Mouse (Mus musculus) adrenal gland, adult (tissue): Measurements from ENCODE around the gene Fgf6.

Experiments used
- DNase-seq, 2 experiments: peaks; one replicate each; pipeline ENCODE4 v3.0.0; 2022 to 2023; ENCODE audit warnings: low spot score in 1 of 2; ENCODE audit not compliant: inconsistent age in 2 of 2

Gene Fgf6

GRCm38 (mm10) chr6:127014906-127015770 lies at the start of gene Fgf6:
Fgf6 (plus strand) TSS chr6:127015586.
- DNase-seq: no peak

DNA sequence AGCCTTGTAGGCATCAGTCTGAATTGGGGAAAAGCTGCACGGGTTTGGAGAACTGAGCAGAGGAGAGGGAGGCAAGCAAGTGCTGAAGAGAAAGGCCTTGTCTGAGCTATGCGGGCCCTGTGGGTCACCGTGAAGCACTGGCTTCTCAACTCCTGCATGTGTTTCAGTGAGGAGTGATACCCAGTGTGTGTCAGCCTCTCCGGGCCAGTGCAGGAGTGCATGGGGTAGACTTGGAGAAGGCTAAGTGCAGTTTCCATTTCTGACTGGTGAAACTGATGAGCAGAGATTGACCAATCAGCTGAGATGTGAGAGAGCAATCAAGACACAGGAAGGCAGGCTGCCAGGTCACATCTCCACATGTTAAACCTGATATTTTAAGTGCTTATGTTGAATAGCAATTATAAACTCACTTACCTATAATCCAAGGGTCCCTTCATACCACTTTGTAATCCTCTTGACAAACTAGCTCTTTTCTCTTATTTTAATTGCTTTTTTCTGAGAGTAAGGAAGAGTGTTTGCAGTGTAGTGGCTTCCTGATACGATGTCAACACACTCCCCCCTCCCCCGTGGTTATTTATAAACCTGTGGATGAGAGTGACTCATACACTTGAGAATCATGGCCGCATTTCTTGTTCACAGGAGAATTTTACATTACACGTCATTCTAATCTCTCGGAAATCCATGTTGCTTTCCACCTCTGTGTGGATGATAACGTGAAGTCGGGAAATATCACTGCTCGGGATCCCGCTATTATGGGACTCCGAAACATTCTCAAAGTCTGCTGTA lies 49.0 kb upstream of the Fgf6 start:
- no peak for DNase-seq

DNA sequence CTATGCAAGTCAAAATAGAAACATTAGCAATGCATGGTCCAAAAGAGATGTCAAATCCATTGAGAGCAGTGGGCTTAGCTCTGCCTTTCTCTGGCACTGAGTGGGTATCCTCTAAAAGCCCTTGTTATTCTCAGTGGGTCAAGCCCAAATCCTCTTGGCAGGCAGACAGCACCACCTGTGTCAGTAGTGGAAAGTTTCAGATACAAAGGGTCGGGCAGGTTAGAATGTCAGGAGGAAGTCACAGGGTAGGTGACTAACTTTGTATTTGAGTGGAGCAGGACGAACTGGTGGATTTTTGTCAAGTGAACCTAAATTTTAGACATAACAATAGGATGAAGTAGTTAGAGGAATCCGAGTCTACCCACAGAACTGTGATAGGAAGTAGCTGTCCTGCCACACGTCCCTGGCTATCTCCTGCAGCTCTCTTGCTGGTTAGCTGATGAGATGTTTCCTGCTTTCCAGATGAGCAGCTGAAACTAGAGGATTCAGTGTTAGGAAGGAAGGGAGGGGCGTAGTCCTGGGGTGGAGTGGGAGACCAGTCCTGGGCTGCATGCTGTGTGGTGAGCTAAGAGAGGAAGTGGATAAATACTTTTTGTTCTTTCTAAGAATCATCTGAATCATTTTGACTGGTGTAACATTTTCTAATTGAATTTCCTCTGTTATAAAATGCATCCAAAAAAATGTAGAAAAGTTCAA lies 33.7 kb upstream of the Fgf6 start:
- DNase-seq: no peak

DNA sequence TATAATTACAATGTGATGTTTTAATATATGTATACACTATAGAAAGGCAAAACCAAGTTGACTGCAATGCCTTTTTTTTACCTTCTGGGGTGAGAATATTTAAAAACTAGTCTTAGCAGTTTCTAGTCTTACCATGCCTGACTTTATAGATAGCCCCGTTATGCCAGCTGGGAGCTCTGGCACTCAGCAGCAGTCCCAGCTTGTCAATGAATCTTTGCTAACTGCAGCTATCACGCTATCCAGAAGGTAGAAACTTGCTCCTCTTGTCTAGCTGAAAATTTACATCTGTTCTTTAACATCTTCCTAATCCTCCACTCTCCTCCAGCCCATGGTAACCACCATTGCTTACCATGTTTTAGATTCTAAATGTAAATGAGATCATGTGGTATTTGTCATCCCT lies 21.7 kb upstream of the Fgf6 start:
- no peak for DNase-seq

DNA sequence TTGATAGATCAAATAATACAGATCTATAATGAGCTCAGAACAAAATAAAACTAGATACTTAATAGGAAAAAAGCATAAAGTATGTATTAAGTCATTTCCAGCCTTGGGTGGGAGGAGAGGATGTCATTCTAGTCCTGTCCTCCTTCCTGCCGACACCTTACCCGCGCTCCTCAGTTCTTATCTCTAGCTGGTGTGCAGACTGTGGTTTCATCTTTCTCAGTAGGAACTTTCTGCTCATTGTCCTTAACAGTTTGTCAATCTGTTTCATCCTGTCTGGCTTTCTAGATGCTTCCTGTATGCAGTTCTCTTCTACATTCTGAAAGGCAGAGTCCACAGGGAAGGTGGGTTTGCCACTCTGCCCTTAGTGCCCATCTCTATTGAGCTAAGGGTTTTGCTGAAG lies 19.9 kb upstream of the Fgf6 start:
- no peak for DNase-seq

GRCm38 (mm10) chr6:126996399-126996798 lies 19.0 kb upstream of the Fgf6 start:
- DNase-seq: peak in 1 of 2 experiments; percentile 22

DNA sequence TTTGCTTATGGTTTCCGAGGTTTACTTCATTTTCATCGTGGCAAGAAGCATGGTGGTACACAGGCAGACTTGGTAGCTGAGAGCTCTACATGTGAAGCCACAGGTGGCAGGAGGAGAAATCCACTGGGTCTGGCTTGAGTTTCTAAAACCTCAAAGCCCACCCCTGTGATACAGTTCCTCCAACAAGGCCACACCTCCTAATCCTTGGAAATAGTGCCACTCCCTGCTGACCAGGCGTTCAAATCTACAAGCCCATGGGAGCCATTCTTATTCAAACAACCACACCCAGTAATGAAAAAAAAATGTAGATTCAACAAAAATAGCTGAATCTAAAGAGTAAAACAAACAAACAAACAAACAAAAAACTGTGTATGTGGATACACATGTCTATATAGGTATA lies 9.7 kb upstream of the Fgf6 start:
- no peak for DNase-seq

- DNase-seq: no peak
These were observed 8.8 kb upstream of the Fgf6 start for GRCm38 (mm10) chr6:127006551-127006950.

DNA sequence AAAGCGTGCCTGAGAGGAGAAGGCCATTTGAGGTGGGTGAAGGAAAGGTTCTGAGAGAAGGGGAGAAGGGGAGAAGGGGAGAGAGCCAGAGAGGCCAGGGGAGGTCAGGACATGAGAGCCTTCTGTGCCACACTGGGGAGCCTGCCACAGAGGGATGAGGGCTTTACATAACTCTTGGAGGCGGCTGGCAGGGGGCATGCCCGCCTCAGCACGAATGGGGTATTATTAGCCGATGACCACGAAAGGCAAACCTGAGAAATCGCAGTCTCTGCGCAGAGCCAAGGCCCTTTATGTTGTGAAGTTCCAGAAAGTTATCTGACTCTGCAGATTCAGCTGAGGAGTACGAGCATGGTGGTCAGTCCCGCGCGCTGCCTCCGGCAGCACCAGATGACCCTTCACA lies 5.4 kb upstream of the Fgf6 start:
- DNase-seq: no peak

GRCm38 (mm10) chr6:127011947-127012535 lies 3.3 kb upstream of the Fgf6 start:
- DNase-seq: no peak

DNA sequence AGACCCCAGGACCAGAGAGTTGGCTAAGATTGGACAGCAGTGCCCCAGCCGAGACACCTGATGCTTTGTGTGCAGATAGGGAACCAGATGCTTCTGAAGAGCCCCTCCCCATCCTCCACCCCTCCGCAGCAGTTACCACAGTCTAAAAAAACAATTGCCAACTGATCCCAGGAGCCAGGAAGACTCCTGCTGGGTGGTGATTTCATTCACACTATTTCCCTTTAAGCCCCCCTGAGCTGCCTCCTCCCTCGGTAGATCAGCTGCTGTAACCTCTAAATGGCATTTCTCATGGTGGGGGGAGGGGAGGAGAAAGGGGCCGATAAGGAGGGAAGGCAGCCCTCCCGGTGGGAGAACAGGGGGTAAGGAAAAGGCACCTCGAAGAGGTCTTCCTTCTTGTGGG lies 3.9 kb downstream of the Fgf6 start:
- DNase-seq: no peak

GRCm38 (mm10) chr6:127020431-127020830 lies 5.0 kb downstream of the Fgf6 start:
- no peak for DNase-seq

DNA sequence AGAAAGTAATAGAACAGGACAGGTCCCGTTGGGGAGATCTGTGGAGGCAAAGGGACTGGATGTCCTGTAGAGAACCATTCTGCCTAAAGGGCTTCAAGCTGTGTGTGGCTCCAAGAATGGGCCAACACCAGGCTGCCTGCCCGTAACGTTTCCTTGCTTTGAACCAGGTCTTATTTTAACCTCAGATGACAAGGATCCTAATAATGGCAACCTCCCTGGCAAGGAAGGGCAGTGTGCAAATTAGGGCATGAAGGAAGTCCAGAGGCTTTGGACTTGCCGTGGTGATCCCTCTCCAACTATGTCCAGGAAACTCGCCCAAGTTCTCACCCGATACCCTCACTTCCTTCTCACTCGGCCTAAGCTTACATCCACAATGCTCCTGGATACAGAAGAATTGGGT lies 9.4 kb downstream of the Fgf6 start:
- no peak for DNase-seq

DNA sequence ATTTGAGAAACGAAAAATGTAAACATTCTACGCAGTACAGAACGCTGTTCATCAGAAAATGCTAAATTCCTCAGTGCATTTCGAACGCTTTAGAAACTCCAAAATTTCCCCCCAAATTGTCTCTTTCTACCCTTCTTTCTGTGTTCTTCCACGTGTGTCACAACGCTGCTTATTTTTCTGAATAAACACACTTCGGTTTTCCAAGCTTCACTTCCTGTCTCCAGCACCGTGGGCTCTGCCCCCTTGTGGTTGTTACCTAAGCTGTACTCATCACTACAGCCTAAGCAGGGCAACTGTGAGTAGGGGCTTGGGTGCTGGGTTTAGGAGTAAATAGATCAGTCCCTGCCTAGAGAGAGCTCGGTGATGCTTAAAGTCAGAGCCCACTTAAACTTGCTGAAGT lies 19.4 kb downstream of the Fgf6 start:
- DNase-seq: peak in 1 of 2 experiments; percentile 20

DNA sequence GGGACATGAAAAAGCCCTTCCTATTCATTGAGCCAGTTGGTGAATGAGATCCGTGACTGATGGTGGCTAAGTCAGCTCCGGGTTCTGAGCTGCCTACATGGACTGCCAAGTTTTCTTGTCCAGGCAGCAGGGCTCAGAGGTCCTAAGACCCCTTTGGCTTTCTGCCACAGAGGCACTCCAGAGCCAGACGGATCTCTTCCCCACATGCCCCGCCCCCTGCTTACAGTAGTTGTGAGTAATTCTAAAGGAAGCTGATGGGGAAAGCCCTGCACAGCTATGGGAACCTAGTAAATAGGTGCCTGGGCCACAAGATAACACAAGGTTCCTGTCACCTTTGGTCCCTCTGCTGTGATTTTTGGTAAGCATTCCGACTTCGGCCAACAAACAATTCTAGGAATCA lies 29.5 kb downstream of the Fgf6 start:
- DNase-seq: no peak

DNA sequence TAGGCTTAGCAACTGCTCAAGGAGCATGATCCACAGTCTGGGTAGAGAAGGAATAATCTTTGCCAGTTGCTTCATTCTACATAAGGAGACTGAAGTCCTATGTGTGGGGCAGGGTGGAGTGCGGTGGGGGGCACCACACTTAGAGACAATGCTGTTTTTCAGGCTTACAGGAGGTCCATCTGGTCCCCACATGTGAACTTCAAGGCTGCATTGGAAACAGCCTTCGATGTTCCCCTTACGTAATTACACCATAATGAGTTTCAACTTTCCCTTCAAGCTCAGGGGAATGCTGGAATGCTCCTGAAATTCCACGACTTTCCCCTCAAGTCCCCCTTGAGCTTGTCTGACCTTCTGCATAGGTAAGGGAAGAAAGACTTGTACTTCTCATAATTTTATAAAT lies 35.5 kb downstream of the Fgf6 start:
- DNase-seq: no peak

- no peak for DNase-seq
These were observed 41.7 kb downstream of the Fgf6 start for GRCm38 (mm10) chr6:127056990-127057588.

- no peak for DNase-seq
These were observed 44.6 kb downstream of the Fgf6 start for GRCm38 (mm10) chr6:127059975-127060374.

GRCm38 (mm10) chr6:127063915-127064314 lies 48.5 kb downstream of the Fgf6 start:
- DNase-seq: no peak

- no peak for DNase-seq
These were observed 49.4 kb downstream of the Fgf6 start for GRCm38 (mm10) chr6:127064815-127065214.

- DNase-seq: no peak
These were observed 57.4 kb downstream of the Fgf6 start, which contains the start of gene Fgf23 for GRCm38 (mm10) chr6:127072817-127073216. Fgf23 (plus strand) TSS chr6:127072902.
